Mouse (Mus musculus) forebrain, postnatal 0 days (tissue): ENCODE measurements around the gene Tmem176a. TPM values are rescaled to one million over a fixed set of nuclear protein-coding genes. Genes with fewer than 3 reads are reported as not detected.

ENCODE experiments used
- ATAC-seq: fragments of 200-750 bp; cut with Nextera tagmentation; 2 replicates; pipeline ENCODE4 v1.8.0; 2017; ENCODE audit warnings: mild to moderate bottlenecking, moderate library complexity
- DNase-seq: peaks from one replicate; pipeline ENCODE4 v3.0.0-alpha.2; 2015
- H3K27ac ChIP-seq: fragments of 300-500 bp; sonication (generic); 2 replicates; pipeline ENCODE4 v1.5.1; 2014; ENCODE audit warnings: low read depth, mild to moderate bottlenecking, antibody characterized with exemption, low read length, moderate library complexity, mixed read lengths
- H3K27me3 ChIP-seq: fragments of 300-500 bp; sonication (generic); 2 replicates; pipeline ENCODE4 v1.6.1; 2014; ENCODE audit warnings: mild to moderate bottlenecking, low read length, mixed read lengths; ENCODE audit not compliant: insufficient read depth
- H3K36me3 ChIP-seq: fragments of 300-500 bp; sonication (generic); 2 replicates; pipeline ENCODE4 v1.6.1; 2014; ENCODE audit warnings: mild to moderate bottlenecking, moderate library complexity; ENCODE audit not compliant: insufficient read depth
- H3K4me1 ChIP-seq: fragments of 300-500 bp; sonication (generic); 2 replicates; pipeline ENCODE4 v1.6.1; 2014; ENCODE audit warnings: antibody characterized with exemption; ENCODE audit not compliant: insufficient read depth
- H3K4me2 ChIP-seq: fragments of 300-500 bp; sonication (generic); 2 replicates; pipeline ENCODE4 v1.6.1; 2014; ENCODE audit warnings: low read depth, mild to moderate bottlenecking, moderate library complexity
- H3K4me3 ChIP-seq: fragments of 300-500 bp; sonication (generic); 2 replicates; pipeline ENCODE4 v1.5.1; 2014; ENCODE audit warnings: low read depth, low read length, mixed read lengths
- H3K9ac ChIP-seq: fragments of 300-500 bp; sonication (generic); 2 replicates; pipeline ENCODE4 v1.6.1; 2014; ENCODE audit warnings: mild to moderate bottlenecking
- H3K9me3 ChIP-seq: fragments of 300-500 bp; sonication (generic); 2 replicates; pipeline ENCODE4 v1.6.1; 2016; ENCODE audit warnings: low read length
- CTCF ChIP-seq: sonication (generic); IDR thresholded peaks from 2 replicates; pipeline ENCODE4 v1.5.1; 2016; ENCODE audit warnings: antibody characterized with exemption, control low read depth, low read depth
- WGBS: fragments of 180-500 bp; shearing (Covaris S2); extraction: QIAGEN DNeasy Blood & Tissue Kit; methylation state at CpG from one replicate; pipeline ENCODE4 v1.1.7; 2014; 5-methylcytosine and 5-hydroxymethylcytosine counted together
- polyA plus RNA-seq: library from polyadenylated mRNA; unstranded; fragments of >200 nt; fragmentation: Nextera tagmentation; extraction: Ambion mirVana; gene quantifications from 2 replicates; pipeline ENCODE4 v1.2.1, GENCODE M21; 2015
- total RNA-seq: library from RNA; depleted of rRNA; stranded (reverse); fragments of >200 nt; gene quantifications from 2 replicates; pipeline ENCODE4 v1.2.3, GENCODE M21; 2014

Gene Tmem176a
- total and polyA plus RNA-seq, 2 experiments from 2014 or later, result 19.7 to 24.5 TPM

- Histone ChIP-seq H3K4me3 (no peak overlapping the region), H3K27ac (no peak overlapping the region), H3K4me1 (no peaks in the 10 kb centered on the region), H3K4me2 (no peak overlapping the region), H3K27me3 (no peaks in the 10 kb centered on the region), H3K9me3 (no peaks in the 10 kb centered on the region), H3K9ac (no peak overlapping the region), H3K36me3 (peaks cover 11% of the 10 kb centered on the region; the same call in 1 of the 2 replicates)
- no peak for TF ChIP-seq CTCF
- no peak for ATAC-seq
- 95% methylated on average over 1 of the region's 1 CpGs for WGBS
- no peak for DNase-seq
Measured at GRCm38 (mm10) chr6:48832426-48832825, 8.3 kb upstream of the Tmem176a start.

- TF ChIP-seq CTCF, result no peak
- Histone ChIP-seq H3K27ac (no peak overlapping the region), H3K27me3 (no peaks in the 10 kb centered on the region), H3K4me3 (no peak overlapping the region), H3K9ac (no peak overlapping the region), H3K4me2 (no peak overlapping the region), H3K4me1 (no peaks in the 10 kb centered on the region), H3K9me3 (no peaks in the 10 kb centered on the region), H3K36me3 (peaks cover 11% of the 10 kb centered on the region; the same call in 1 of the 2 replicates)
- ATAC-seq, result no peak
- no peak for DNase-seq
- WGBS, result 96% methylated on average over 4 of the region's 4 CpGs
Measured at GRCm38 (mm10) chr6:48833515-48833914, 7.2 kb upstream of the Tmem176a start.

GRCm38 (mm10) chr6:48835241-48835640 is 5.5 kb upstream of the Tmem176a start:
- H3K4me1 ChIP-seq, result peaks cover 4% of the 10 kb centered on the region; the same call in 1 of the 2 replicates
- H3K9me3 ChIP-seq, result no peaks in the 10 kb centered on the region
- H3K4me3 ChIP-seq, result no peak overlapping the region
- peaks cover 11% of the 10 kb centered on the region; the same call in 1 of the 2 replicates for H3K36me3 ChIP-seq
- no peak for TF ChIP-seq CTCF
- no peak overlapping the region for H3K27ac ChIP-seq
- no peak overlapping the region for H3K4me2 ChIP-seq
- ATAC-seq (no peak), DNase-seq (no peak)
- no peak overlapping the region for H3K9ac ChIP-seq
- 89% methylated on average over 5 of the region's 5 CpGs for WGBS
- no peaks in the 10 kb centered on the region for H3K27me3 ChIP-seq

GRCm38 (mm10) chr6:48836146-48836545 is 4.6 kb upstream of the Tmem176a start:
- no peak overlapping the region for H3K4me3 ChIP-seq
- no peak for TF ChIP-seq CTCF
- H3K27ac ChIP-seq, result no peak overlapping the region

GRCm38 (mm10) chr6:48837516-48837915 is 3.2 kb upstream of the Tmem176a start:
- H3K4me3 ChIP-seq, result no peak overlapping the region
- H3K4me1 ChIP-seq, result peaks cover 19% of the 10 kb centered on the region; the same call in 1 of the 2 replicates
- TF ChIP-seq CTCF, result no peak
- no peak for ATAC-seq
- WGBS, result 85% methylated on average over 7 of the region's 7 CpGs
- peaks cover 11% of the 10 kb centered on the region; the same call in 1 of the 2 replicates for H3K36me3 ChIP-seq
- no peak overlapping the region for H3K27ac ChIP-seq
- no peak overlapping the region for H3K9ac ChIP-seq
- no peak overlapping the region for H3K4me2 ChIP-seq
- H3K9me3 ChIP-seq, result no peaks in the 10 kb centered on the region
- no peak for DNase-seq
- no peaks in the 10 kb centered on the region for H3K27me3 ChIP-seq

More at GRCm38 (mm10) chr6:48836146-48836545, 4.6 kb upstream of the Tmem176a start:
- Histone ChIP-seq H3K9ac (no peak overlapping the region), H3K27me3 (no peaks in the 10 kb centered on the region), H3K4me2 (no peak overlapping the region), H3K36me3 (peaks cover 11% of the 10 kb centered on the region; the same call in 1 of the 2 replicates), H3K9me3 (no peaks in the 10 kb centered on the region), H3K4me1 (peaks cover 8% of the 10 kb centered on the region; the same call in 1 of the 2 replicates)
- no peak for DNase-seq
- no peak for ATAC-seq
- 85% methylated on average over 5 of the region's 5 CpGs for WGBS

- Histone ChIP-seq H3K9me3 (no peaks in the 10 kb centered on the region), H3K4me1 (peaks cover 19% of the 10 kb centered on the region; the same call in 1 of the 2 replicates), H3K4me2 (no peak overlapping the region), H3K4me3 (no peak overlapping the region), H3K27ac (no peak overlapping the region), H3K36me3 (peaks cover 11% of the 10 kb centered on the region; the same call in 1 of the 2 replicates), H3K9ac (no peak overlapping the region), H3K27me3 (no peaks in the 10 kb centered on the region)
- DNase-seq (no peak), ATAC-seq (no peak)
- no peak for TF ChIP-seq CTCF
- WGBS, result 73% methylated on average over 6 of the region's 6 CpGs
Measured at GRCm38 (mm10) chr6:48838321-48839080, 2.2 kb upstream of the Tmem176a start.

GRCm38 (mm10) chr6:48840973-48841625 is 380 bp downstream of the Tmem176a start, which contains the start of gene Tmem176b:
TSS of gene Tmem176b (minus strand) at chr6:48841496.
- Histone ChIP-seq H3K9me3 (no peaks in the 10 kb centered on the region), H3K27me3 (no peaks in the 10 kb centered on the region), H3K27ac (peak within 1 kb of the TSS; percentile 73), H3K4me1 (peaks cover 19% of the 10 kb centered on the region; the same call in 1 of the 2 replicates), H3K4me3 (peak within 1 kb of the TSS; percentile 32), H3K9ac (peak within 1 kb of the TSS; percentile 46), H3K36me3 (no peaks in the 10 kb centered on the region), H3K4me2 (peak within 1 kb of the TSS; percentile 48)
- ATAC-seq (peak; percentile 92), DNase-seq (peak; percentile 90)
- no peak for TF ChIP-seq CTCF
- 5% methylated on average over 6 of the region's 6 CpGs for WGBS
